Mouse (Mus musculus) spleen, postnatal 10 days (tissue): ENCODE data around the gene Suds3.

ENCODE experiments used
- DNase-seq, 2 experiments: peaks; one replicate each; pipeline ENCODE4 v3.0.0; 2021 to 2022; ENCODE audit warnings: low spot score in 2 of 2

The Suds3 gene

DNA sequence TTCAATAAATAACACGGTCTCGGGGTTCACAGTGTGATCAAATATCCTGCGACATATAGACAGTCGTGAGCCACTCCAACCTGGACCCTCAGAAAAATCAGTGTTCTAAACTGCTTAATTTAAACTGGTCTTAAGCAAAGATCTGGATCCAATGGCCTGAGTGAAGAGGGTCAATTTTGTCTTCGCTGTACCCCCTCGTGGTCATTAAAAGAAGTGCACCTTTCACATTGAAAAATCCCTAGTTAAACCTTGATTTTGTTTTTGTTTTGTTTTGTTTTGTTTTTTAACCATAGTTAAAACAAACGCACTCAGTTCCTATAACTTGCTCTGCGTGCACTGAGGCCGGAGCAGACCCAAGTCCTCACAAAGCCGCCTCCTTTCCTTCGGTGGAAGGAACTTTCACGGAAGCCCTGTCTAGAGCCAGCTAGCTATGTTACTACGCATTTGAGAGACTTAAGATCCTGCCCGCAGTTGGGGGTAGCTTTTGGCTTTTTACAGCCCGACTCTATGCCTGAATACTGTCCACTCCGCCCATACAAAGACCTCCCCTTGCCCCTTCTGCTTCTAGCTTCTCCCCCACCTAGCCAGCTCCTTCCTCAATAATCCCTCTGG, 1.2 kb downstream of the Suds3 start:
- DNase-seq, result peak; percentile 41 to 61

GRCm38 (mm10) chr5:117113330-117113729, 2.6 kb downstream of the Suds3 start:
- DNase-seq, result peak in 1 of 2 experiments; percentile 57

DNA sequence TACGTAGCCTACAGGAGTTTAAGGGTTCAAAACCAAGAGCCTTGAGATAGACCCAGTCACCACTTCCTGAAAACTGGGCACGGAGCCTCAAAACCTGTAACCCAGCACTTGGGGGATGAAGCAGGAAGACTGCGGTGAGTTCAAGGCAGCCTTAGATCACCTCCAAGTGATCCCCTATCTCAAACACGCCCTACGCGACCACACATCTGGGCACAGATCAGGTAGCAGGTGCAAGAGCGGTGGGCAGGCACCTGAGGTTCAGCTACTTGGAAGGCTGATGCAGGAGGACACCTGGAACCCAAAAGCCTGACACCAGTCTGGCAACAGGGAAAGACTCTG, 4.2 kb downstream of the Suds3 start:
- DNase-seq, result no peak

GRCm38 (mm10) chr5:117111064-117111773, 4.7 kb downstream of the Suds3 start:
- no peak for DNase-seq

- peak in 1 of 2 experiments; percentile 61 for DNase-seq
Measured at GRCm38 (mm10) chr5:117109522-117109921, 6.4 kb downstream of the Suds3 start.

DNA sequence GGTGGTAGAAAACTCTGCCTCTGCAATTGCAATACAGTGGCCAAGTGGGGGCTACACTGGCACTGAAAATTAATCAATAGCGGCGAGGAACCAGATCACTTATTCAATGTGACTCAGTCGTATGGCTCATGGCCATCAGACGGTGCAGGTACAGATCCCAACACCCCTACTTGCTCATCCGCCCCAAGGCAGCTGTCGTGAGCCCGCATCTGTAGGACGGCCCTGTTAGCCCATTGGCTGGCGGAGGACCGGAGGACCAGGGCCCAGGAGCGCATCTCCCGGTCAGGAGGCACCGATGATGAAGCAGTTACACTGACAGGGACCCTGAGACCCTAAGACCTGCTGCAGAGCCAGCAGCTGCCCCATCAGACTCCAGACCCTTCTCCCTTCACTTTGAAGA, 7.2 kb downstream of the Suds3 start:
- no peak for DNase-seq

GRCm38 (mm10) chr5:117108292-117108691, 7.6 kb downstream of the Suds3 start:
- DNase-seq, result no peak

- no peak for DNase-seq
Measured at GRCm38 (mm10) chr5:117105761-117106160, 10.2 kb downstream of the Suds3 start.

DNA sequence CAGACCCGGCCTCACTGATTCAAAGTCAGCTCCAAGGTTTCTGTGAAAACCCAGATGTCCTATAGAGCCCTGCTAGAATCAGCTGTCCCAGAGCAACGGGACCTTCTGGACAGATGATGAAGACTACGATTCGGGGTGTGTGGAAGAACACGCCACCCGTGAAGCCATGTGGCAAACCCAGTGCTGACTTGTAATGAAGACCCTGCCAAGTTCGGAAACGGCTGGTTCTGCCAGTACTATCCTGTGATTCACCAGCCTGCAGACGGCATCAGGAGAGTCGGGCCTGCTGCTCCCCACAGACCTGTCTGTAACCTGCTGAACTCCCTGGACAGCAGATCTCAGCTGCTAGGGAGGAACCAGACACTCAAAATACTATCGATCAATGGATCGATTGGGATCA, 11.6 kb downstream of the Suds3 start:
- DNase-seq, result no peak

DNA sequence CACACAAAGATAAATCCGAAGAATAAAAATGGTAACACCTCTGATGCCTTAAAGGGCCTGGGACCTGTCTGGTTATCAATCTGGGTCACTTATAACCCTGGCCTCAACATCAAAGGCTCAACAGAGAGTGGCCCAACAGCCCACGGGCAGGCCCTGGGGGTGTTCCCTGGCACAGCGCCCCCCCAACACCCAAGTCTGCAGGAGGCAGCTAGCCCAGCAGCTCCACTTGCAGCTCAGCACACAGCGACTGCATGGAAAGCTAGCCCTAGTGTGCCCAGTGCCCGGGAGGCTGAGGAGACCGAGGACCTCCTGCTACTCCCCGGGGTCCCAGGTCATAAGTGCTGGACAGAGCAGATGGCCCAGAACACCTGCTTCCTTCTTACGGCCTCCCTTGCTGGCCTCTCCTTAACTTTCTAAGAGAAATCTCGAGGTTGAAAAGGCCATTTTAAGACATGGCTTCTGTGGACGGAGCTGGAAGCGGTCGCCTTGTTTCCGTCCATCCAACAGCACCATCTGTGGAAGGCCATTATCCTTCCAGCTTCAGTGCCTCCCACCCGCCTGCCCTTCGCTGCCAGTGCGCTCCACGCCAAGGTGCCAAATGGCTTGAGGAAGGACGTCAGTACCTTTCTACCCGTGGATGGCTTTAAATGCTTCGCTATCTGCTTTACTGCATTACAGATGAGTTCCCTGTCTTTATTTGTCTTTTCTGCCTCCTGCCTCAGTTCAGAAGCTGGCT, 12.6 kb downstream of the Suds3 start:
- DNase-seq, result no peak

DNA sequence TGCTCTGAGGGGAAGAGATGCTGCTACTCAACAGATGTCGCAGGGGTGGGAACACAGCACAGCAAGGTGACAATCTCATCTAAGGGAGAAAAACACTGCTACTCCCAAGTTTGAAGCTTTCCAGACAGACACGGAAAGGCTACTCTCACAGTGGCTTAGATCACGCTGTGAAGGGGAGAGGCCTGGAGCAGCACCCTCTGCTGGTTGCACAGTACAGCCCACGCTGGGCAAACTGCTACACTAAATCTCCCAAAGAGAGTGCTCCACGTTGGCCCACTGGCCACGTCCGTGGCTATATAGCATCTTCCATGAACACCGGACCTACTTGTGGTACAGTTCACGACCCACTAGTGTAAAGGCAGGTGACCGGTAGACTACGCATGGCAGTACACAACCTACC, 16.2 kb downstream of the Suds3 start:
- no peak for DNase-seq

DNA sequence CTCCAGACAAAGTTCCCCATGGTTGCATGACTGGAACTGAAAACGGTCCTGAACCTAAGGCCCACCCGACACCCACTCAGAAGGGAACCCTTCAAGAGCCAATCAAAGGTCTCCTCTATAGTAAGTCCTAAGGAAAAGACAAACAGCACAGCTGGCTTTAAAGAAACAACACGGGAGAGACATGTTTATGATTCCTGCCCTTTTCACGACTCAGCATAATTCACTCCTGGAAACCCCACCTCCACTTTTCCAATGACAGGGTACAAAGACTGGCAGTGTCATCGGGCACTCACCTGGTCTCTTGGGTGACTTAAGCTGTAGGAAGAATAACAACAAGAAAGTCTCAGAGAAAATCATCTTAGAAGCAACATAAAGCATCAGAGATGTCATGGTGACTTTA, 16.9 kb downstream of the Suds3 start:
- DNase-seq, result no peak

GRCm38 (mm10) chr5:117096716-117097115, 19.2 kb downstream of the Suds3 start:
- DNase-seq, result peak in 1 of 2 experiments; percentile 65

GRCm38 (mm10) chr5:117094431-117094830, 21.5 kb downstream of the Suds3 start:
- no peak for DNase-seq

- no peak for DNase-seq
Measured at GRCm38 (mm10) chr5:117089786-117090185, 26.1 kb downstream of the Suds3 start.

GRCm38 (mm10) chr5:117089147-117089546, 26.8 kb downstream of the Suds3 start:
- DNase-seq, result no peak

GRCm38 (mm10) chr5:117087718-117088117, 28.2 kb downstream of the Suds3 start:
- no peak for DNase-seq

- DNase-seq, result peak in 1 of 2 experiments; percentile 26
Measured at GRCm38 (mm10) chr5:117069498-117069894, 46.4 kb downstream of the Suds3 start.

DNA sequence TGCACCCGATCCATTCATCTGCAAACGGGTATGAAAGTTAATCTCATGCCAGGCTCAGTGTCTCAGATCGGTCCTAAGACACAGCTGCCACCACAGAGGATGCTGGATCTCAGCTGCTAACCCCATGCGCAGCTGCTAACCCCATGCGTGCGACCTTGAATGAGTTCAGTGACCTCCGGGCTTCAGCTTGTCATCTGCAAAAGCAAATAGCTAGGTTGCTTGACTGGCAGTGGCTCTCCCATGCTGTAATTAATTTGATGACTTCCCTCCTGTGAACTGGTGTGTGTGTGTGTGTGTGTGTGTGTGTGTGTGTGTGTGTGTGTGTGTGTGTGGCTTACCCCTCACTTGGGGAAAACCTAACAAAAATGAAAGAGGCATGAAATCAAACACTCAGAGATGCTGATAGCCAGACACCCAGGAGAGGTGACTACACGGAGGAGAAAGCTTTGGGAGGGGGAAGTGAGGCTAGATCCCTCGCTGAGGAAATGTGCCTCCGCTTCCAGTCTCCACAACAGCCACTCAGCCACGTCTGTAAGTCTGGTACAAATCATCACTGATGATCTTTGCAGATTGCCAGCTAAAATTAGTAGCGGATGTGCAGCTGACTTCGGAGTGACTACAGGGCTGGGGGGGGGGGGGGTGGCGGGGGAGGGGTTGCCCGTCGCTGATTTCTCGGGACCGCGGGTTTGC, 47.0 kb downstream of the Suds3 start:
- DNase-seq, result no peak

GRCm38 (mm10) chr5:117068181-117068580, 47.7 kb downstream of the Suds3 start:
- peak in 1 of 2 experiments; percentile 31 for DNase-seq

- no peak for DNase-seq
Measured at GRCm38 (mm10) chr5:117061251-117061650, 54.7 kb downstream of the Suds3 start.

DNA sequence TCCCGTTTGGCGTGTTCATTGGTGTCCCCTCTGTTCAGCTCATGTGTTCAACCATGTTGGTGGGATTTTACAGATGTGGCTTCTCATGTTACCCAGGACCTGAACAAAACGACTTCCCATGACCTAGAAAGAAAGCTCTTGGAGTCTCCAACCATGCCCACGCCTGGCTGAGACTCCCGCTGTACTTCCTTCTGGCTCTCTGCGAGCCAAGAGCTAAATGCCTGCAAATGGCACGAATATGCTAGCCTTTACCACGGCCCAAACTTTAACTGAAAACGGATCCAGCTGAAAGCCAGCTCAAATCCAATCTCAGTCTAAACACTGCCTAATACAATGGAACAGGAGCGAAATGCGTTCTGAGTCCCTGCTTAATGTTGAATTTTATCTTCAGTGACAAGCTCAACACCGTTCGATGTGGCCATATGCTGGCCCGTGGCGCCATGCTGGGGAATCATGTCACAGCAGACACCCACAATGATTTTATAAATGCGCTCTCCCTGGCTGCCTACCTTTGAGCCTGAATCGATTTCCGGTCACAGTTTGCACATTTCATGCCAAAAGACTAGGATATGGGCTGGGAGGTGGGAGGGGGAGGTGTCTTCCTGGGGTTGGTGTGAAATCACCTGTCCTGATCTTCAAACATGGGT, 55.3 kb downstream of the Suds3 start:
- DNase-seq, result no peak
